Mouse (Mus musculus) stomach, postnatal 0 days (tissue): ENCODE measurements around the gene Fyn. TPM values are rescaled to one million over a fixed set of nuclear protein-coding genes. Genes with fewer than 3 reads are reported as not detected.

Experiments used
- ATAC-seq: fragments of 200-750 bp; cut with Nextera tagmentation; 2 replicates; pipeline ENCODE4 v1.8.0; 2017; ENCODE audit not compliant: low FRiP score, low TSS enrichment
- DNase-seq: peaks from one replicate; pipeline ENCODE4 v3.0.0-alpha.2; 2016; ENCODE audit warnings: low spot score
- H3K27ac ChIP-seq: fragments of 300-500 bp; sonication (generic); replicated peaks from 2 replicates; pipeline ENCODE4 v1.5.1; 2014; ENCODE audit warnings: mild to moderate bottlenecking, control low read depth
- H3K27me3 ChIP-seq: fragments of 300-500 bp; sonication (generic); 2 replicates; pipeline ENCODE4 v1.6.1; 2014; ENCODE audit warnings: low read length; ENCODE audit not compliant: control insufficient read depth, insufficient read depth
- H3K36me3 ChIP-seq: fragments of 300-500 bp; sonication (generic); 2 replicates; pipeline ENCODE4 v1.6.1; 2014; ENCODE audit warnings: low read length, mixed read lengths; ENCODE audit not compliant: control insufficient read depth, insufficient read depth
- H3K4me1 ChIP-seq: fragments of 300-500 bp; sonication (generic); replicated peaks from 2 replicates; pipeline ENCODE4 v1.6.1; 2014; ENCODE audit warnings: antibody characterized with exemption; ENCODE audit not compliant: control insufficient read depth, insufficient read depth
- H3K4me2 ChIP-seq: fragments of 300-500 bp; sonication (generic); replicated peaks from 2 replicates; pipeline ENCODE4 v1.6.1; 2014; ENCODE audit warnings: low read depth, mild to moderate bottlenecking, control low read depth, moderate library complexity
- H3K4me3 ChIP-seq: fragments of 300-500 bp; sonication (generic); 2 replicates; pipeline ENCODE4 v1.5.1; 2014; ENCODE audit warnings: low read depth, low read length, control low read depth
- H3K9ac ChIP-seq: fragments of 300-500 bp; sonication (generic); 2 replicates; pipeline ENCODE4 v1.6.1; 2014; ENCODE audit warnings: mild to moderate bottlenecking, low read length, control low read depth, mixed read lengths
- H3K9me3 ChIP-seq: fragments of 300-500 bp; sonication (generic); 2 replicates; pipeline ENCODE4 v1.6.1; 2016; ENCODE audit warnings: low read length; ENCODE audit not compliant: control insufficient read depth
- CTCF ChIP-seq: IDR thresholded peaks from 2 replicates; pipeline ENCODE4 v1.5.1; 2016; ENCODE audit warnings: antibody characterized with exemption, low read depth, mild to moderate bottlenecking, moderate library complexity
- EP300 ChIP-seq: optimal IDR thresholded peaks from 2 replicates; pipeline ENCODE3; 2016; ENCODE audit warnings: antibody characterized with exemption
- WGBS: fragments of 180-500 bp; shearing (Covaris S2); extraction: QIAGEN DNeasy Blood & Tissue Kit; methylation state at CpG from one replicate; pipeline ENCODE4 v1.1.7; 2014; 5-methylcytosine and 5-hydroxymethylcytosine counted together
- polyA plus RNA-seq: library from polyadenylated mRNA; unstranded; fragments of >200 nt; fragmentation: Nextera tagmentation; extraction: Ambion mirVana; gene quantifications from 2 replicates; pipeline ENCODE4 v1.2.1, GENCODE M21; 2015

The Fyn gene
- polyA plus RNA-seq, 1 experiment from 2014 or later = 12.5 TPM

- no peak overlapping the region for H3K4me3 ChIP-seq
- H3K9me3 ChIP-seq = no peaks in the 10 kb centered on the region
- H3K4me1 ChIP-seq = peaks cover 3% of the 10 kb centered on the region
- ATAC-seq (no peak), DNase-seq (no peak)
- H3K36me3 ChIP-seq = no peaks in the 10 kb centered on the region
- H3K9ac ChIP-seq = no peak overlapping the region
- H3K4me2 ChIP-seq = no peak overlapping the region
- no peak overlapping the region for H3K27ac ChIP-seq
- TF ChIP-seq EP300 (no peak), CTCF (no peak)
- WGBS = 56% methylated on average over 5 of the region's 5 CpGs
- H3K27me3 ChIP-seq = no peaks in the 10 kb centered on the region
Observed at GRCm38 (mm10) chr10:39461909-39462308, 93.3 kb downstream of the Fyn start.

DNA sequence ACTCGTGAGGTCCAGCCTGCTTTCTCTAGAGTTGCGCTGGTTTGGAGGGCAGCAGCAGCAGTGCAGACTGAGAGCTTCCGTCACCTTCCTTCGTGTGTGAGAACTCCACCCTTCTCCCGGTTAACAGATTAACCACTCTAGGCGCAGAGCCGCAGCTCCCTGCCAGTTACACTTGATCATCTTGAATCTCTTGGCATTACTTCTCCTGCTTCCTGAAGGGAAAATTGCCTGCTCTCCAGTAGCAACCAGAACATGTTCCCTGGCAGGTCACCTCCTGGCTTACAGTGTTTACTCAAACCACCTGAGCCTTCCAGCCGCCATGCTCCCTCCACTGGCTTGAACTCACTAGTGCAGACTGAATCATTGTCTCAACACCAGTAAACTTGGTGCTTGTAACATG lies 94.1 kb downstream of the Fyn start:
- Histone ChIP-seq H3K9me3 (no peaks in the 10 kb centered on the region), H3K9ac (no peak overlapping the region), H3K36me3 (no peaks in the 10 kb centered on the region), H3K4me3 (no peak overlapping the region), H3K4me2 (no peak overlapping the region), H3K4me1 (peaks cover 3% of the 10 kb centered on the region), H3K27ac (peak overlapping the region; percentile 19; the same call in 1 of the 2 replicates), H3K27me3 (no peaks in the 10 kb centered on the region)
- WGBS = 31% methylated on average over 8 of the region's 8 CpGs
- TF ChIP-seq CTCF (peak; percentile 60), EP300 (no peak)
- peak; percentile 54 for DNase-seq
- ATAC-seq = peak; percentile 75

DNA sequence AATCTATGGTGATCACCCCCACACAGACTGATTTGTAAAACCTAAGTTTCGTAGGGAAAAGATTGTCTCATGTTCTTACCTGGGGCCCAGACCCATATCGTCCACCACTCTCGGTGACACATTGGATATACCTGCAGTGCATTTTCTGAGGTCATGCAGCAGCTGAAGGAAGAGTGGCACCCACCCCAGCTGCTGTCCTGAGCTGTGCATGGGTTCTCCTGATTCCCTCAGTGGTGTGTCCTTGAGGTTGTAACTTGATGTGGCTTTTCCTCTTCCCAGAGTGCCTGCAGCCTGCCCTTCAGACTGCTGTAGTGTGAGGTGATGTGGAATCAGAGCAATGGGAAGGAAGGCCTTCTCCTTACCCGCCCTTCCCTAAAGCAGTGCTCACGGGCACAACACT lies 95.7 kb downstream of the Fyn start:
- H3K4me3 ChIP-seq = no peak overlapping the region
- no peaks in the 10 kb centered on the region for H3K9me3 ChIP-seq
- H3K4me2 ChIP-seq = no peak overlapping the region
- no peak for TF ChIP-seq CTCF
- no peak for TF ChIP-seq EP300
- H3K27ac ChIP-seq = no peak overlapping the region
- no peak for ATAC-seq
- H3K36me3 ChIP-seq = no peaks in the 10 kb centered on the region
- H3K27me3 ChIP-seq = no peaks in the 10 kb centered on the region
- H3K9ac ChIP-seq = no peak overlapping the region
- peaks cover 3% of the 10 kb centered on the region for H3K4me1 ChIP-seq
- no peak for DNase-seq
- WGBS = 89% methylated on average over 5 of the region's 5 CpGs

- 48% methylated on average over 6 of the region's 6 CpGs for WGBS
- H3K27ac ChIP-seq = no peak overlapping the region
- H3K4me1 ChIP-seq = peaks cover 3% of the 10 kb centered on the region; the same call in 1 of the 2 replicates
- TF ChIP-seq CTCF (no peak), EP300 (no peak)
- no peaks in the 10 kb centered on the region for H3K9me3 ChIP-seq
- no peaks in the 10 kb centered on the region for H3K36me3 ChIP-seq
- H3K4me2 ChIP-seq = no peak overlapping the region
- H3K27me3 ChIP-seq = no peaks in the 10 kb centered on the region
- no peak overlapping the region for H3K4me3 ChIP-seq
- ATAC-seq = no peak; the same call in 1 of the 2 replicates
- no peak overlapping the region for H3K9ac ChIP-seq
- no peak for DNase-seq
Observed at GRCm38 (mm10) chr10:39467317-39467716, 98.7 kb downstream of the Fyn start.

DNA sequence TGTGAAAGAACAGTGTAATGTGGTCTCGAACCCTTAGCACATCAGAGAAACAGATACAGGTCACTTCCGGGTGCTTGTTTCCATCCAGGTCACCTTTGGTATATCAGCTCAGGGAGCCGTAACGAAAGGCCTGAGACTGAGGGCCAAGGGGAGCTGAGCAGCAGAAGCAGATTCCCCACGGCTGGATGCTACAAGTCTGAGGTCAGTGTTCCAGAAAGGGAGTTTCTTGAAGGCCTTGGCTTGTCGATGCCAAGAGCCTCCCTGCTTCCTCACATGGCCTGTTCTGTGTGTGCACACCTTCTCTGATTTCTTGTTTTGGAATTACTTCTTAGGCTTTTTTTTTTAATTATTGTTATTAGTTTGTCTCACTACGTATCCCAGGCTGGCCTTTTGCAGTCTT lies 99.2 kb downstream of the Fyn start:
- Histone ChIP-seq H3K4me2 (no peak overlapping the region), H3K27me3 (no peaks in the 10 kb centered on the region), H3K9me3 (no peaks in the 10 kb centered on the region), H3K9ac (no peak overlapping the region), H3K4me3 (no peak overlapping the region), H3K4me1 (peaks cover 3% of the 10 kb centered on the region; the same call in 1 of the 2 replicates), H3K27ac (no peak overlapping the region), H3K36me3 (no peaks in the 10 kb centered on the region)
- no peak for DNase-seq
- ATAC-seq = no peak
- TF ChIP-seq CTCF (no peak), EP300 (no peak)
- 76% methylated on average over 7 of the region's 7 CpGs for WGBS

DNA sequence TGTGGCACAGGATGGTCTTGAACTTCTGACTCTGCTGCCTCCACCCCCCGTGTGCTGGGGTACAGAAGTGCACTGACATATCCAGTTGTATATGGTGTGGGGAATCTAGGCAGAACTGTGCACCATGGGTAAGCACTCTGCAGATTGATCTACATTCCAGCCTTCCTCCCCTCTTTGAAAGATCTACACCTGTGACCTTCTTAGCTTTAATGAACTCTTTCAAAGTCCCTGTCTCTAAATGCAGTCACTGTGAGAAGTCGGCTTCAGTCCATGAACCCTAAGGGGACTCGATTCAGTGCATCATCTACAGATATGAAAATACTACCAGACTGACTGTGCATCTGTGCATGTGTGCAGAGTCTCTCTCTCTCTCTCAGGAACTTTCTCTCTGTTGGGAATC lies 99.9 kb downstream of the Fyn start:
- Histone ChIP-seq H3K27ac (no peak overlapping the region), H3K4me2 (no peak overlapping the region), H3K4me3 (no peak overlapping the region), H3K36me3 (no peaks in the 10 kb centered on the region), H3K9me3 (no peaks in the 10 kb centered on the region), H3K27me3 (no peaks in the 10 kb centered on the region), H3K4me1 (peaks cover 3% of the 10 kb centered on the region; the same call in 1 of the 2 replicates), H3K9ac (no peak overlapping the region)
- DNase-seq = no peak
- no peak for ATAC-seq
- no peak for TF ChIP-seq EP300
- 78% methylated on average over 3 of the region's 3 CpGs for WGBS
